Mouse (Mus musculus) adrenal gland, adult 8-10 months (tissue): ENCODE measurements at regions not wholly inside any gene's neighbourhood (a gene's known extent, or its start where the extent isn't known, plus 50 kb on each side); places are given as distances from the start of the nearest gene placed in this dataset.

Source experiments
- DNase-seq: peaks from one replicate; pipeline ENCODE4 v3.0.0; 2022

DNA sequence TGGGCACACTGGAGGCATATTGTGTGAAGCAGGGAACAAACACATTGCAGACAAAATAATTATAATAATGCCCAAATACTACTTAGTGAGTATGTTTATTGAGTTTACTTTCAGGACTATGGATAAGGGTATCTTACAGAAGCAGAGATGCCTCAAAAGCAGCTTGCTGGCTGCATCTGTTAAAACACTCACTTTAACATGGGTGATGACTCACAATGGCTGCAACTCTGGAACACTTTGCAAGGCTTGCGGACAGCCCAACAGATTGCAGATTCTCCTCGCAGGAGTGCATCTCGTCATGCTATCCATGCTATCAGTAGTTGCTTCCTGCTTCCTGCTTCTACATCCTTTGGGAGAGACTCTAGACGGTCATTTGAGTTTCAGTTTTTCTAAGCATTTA, 373.2 kb upstream of the Arpp21 start:
- DNase-seq: no peak

DNA sequence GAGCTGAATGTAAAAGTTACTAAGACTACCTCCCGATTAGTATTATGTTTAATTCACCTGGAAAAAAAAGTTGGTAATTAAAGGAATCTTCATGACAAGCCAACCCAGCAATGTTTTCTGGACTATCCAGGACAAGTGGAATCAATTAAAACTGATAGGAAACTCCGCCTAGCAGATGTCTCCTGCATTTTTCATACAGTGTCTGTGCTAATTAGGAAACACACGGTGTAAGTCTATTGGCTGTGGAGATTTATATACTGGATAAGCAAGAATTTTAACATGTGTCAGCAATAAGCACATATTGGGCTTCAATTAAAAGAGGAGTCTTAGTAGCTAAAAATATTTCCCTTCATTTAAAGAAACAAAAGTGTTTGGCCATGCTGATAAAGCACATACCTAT, 371.5 kb upstream of the Arpp21 start:
- no peak for DNase-seq

DNA sequence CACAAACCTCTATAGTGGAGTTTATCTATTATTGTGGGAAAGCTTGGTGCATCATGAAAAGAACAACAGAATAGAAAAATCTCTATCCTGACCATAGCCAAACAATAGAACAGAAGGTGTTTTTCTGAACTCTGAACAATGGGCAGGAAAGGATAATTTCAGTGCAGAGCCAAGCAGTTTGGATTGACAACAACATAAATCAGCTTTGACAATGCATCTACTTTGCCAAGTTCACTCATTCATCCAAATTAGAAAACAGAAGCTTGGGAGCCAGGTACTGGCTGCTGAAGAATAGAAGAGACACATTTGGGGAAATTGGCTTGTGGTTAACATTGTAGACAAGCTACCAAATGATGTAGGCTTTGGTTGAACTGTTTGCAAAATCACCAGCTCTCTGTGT, 360.0 kb upstream of the Arpp21 start:
- no peak for DNase-seq

DNA sequence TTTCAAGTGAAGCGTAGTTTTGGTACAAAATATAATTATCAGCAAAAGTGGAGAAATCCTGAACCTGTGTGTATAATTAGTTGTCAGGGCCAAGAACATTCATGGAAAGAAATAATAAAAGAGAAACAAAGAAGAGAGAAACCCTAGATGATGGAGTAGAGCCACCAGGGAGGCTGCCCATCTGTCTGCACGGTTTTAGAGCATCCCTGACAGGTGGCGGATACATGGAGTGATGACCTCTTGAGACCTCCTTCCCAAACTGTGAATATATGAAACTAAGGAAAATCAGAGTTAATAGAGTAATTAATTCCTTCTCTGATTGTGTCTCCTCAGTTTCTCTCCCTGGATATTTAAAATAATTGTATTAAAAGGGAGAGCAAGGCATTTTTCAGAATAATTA, 354.5 kb upstream of the Arpp21 start:
- DNase-seq: no peak

DNA sequence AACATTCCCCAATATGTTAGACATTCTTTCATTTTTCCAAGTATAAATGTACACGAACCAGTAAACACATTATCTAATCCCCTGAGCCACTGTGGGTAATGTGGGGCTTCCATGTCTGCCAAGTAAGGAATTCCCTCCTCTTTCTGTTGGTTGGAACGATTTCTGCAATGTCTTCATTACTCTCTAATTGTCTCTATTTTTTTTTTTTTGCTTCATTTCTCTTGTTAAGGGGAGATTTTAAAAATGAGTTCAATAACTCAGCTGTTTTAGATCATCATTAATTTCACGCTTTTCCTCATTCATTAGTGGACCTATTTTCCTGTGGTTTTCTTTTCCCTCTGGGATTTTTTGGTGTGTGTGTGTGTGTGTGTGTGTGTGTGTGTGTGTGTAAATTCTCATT, 337.6 kb upstream of the Arpp21 start:
- no peak for DNase-seq

DNA sequence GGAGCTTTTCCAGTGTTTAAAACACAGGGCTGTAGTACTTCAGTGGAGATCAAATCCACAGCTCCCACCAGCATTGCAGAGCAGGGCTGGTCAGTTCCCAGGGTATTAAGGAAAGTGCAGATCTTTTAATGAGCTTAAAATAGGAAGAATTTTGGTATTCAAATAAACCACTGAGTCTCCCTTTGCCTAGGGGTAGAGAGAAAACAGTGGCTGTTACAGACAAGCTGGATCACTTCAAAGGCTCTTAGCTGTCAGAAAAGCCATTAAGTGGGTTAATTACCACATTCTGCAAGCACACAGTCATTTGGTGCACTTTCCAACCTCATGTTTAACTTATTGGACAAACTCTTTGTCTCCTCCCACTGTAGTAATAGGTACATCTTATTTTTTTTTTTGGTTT, 325.6 kb upstream of the Arpp21 start:
- no peak for DNase-seq

DNA sequence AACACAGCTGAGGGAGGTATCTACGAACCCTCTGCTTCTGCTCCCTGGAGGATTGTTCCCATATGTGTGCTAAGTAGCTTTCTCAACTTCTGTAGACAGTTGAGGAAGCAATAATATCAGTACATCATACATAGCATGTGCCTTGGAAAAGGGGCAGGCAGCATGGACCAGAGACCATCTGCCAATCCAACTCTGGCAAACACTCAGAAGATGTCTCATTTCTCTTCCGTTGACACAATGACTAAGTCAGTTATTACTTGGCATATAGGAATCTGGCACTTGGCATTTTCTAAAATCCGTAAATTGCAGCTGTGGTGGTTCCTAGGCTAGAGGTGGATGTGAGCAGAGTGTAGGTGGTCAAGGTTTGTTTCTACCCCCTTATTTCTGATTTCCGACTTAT, 324.5 kb upstream of the Arpp21 start:
- no peak for DNase-seq

DNA sequence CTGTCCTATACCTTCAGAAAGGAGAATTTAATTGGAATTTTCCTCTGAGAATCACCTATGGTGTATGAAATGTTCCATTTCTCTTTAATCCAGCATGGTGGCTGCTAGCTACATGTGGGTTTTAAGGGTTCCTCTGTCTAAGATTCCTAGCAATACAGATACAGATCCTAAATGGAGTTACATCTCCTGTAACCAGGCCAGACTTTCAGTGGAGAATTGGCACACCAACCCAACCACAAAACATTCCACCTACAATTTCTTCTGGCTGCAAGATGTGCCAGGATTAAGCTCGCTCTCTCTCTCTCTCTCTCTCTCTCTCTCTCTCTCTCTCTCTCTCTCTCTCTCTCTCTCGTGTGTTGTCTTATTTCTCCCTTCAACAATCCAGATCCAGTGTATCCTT, 302.2 kb upstream of the Arpp21 start:
- DNase-seq: no peak

DNA sequence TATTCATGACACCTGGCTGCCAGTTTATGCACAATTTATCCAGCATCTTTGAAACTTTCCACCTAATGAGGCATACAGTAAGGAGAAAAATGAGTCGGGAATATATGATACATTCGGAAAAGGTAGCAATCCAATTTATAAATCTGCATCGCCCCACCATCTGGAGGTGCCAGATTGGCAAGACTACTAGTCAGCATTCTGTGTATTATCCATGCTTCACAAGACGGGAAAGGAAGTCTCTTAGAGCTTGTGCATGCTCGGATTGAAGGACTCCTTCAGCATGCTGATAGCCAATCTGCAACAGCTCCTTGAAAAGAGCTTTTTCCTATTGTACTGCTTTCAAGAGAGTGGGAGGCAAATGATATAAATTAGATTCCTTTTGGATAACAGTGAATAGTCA, 289.6 kb upstream of the Arpp21 start:
- DNase-seq: no peak

DNA sequence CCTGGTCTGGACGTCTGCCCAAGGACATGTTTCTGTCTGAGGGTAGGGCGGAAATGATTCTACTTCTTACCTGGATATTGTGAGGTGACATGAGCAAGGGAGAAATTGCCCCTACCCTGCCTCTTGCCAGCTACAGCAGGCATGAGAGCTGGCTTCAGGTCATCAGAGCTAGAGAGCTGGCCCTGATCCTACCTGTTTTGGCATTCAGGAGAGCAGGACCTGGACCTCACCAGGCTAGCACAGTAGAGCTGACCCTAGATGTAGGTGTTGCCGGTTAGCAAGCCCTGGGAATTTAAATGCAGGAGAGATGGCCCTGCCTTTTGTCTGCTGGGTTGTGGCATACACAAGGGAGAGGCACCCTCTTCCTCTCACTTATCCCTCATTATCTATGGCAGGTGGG, 287.5 kb upstream of the Arpp21 start:
- DNase-seq: no peak

DNA sequence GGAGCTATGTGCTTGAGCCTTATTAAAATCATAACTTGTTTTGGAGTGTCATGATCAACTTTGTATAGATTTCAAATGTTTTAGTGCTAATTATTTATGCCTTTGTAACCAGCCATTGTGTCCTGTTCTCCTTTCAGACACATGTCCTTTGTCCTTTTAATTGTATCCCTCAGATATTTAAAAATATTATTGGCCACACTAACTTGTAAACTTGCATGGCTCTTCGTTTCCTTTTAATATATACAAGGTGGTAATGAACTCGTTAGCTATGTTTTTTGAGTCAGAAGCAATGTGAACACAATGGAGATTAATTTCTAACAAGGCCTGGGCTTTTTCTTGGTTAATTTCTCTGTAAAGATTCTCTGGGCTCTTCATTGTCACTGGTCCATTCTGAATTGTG, 275.0 kb upstream of the Arpp21 start:
- DNase-seq: no peak

DNA sequence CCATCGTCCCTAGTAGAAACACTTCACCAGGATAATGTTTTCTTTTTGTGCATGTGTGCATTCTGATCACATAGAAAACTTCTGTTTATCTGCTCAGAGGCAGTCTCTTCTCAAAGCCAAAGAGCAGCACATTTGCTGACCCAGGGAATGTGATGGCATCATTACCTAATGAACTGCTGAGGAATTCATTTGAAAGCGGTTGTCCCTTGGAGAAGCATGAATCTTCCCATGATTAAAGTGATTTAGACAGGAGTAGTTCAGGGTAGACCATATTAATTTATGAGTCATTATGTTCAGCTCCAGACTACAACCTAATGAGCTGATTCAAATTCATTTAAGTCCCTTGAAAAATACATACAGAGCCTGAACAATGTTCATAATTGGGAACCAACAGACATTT, 271.1 kb upstream of the Arpp21 start:
- no peak for DNase-seq

DNA sequence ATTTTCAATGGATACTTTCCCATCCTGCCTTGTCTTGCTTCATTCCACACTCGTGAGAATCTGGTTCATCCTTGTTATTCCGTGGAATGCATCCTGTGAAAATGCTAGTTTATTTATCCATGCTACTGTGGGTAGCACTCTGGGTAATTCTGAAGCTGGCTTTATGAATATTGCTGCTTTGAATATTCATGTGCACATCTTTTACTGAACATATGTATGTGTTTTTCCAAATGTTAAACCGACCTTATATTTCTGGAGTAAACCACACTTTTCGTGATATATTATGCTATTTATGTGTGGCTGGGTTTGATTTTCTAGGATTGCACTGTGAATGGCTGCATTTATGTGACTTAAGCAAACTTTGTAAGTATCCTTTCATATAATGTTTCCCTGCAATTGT, 262.9 kb upstream of the Arpp21 start:
- DNase-seq: no peak

DNA sequence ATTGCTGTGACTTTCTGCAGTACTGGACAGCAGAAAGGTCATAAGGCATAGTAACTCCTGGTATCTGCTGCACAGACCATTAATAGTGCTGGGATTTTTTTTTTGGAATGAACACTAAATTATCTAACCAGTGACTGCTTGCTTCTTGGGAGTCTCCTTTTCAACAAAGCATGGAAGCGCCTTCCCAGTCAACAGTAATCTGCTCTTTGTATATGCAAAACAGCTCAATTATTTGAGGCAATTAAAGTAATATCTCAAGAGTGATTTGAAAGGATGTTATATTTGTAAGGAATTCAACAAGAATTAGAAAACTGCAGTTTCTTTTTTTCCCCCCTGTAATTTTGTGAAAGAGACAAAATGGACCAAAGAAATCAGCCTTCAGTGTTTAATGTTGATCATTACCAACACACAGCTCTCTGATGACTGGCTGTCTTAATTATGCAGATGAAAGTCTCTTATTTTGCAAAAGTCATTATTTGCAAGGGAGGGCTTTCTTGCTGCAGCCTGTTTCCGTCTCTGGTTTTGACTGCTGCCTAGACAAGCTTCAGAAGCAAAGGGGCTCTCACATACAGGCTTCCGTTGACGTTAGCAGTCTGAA, 260.3 kb upstream of the Arpp21 start:
- no peak for DNase-seq

DNA sequence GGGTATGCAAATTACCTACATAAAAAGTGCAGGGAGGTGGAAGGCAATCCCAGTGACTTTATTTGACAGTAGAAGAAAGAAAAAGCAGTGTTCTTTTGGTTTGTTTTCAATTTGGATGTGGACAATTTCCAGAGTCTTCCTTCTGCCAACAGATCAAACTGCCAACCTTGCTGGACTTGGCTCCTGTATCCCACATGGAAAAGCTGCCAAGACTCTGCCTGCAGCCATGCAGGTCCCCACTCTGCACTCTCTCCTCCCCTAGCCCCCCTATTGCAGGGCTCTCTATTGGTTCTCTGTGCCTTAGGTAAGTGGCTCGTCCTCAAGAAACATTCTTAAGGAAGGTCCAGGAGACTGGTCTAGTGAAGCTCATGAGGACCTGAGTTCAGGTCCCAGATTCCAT, 255.2 kb upstream of the Arpp21 start:
- no peak for DNase-seq

DNA sequence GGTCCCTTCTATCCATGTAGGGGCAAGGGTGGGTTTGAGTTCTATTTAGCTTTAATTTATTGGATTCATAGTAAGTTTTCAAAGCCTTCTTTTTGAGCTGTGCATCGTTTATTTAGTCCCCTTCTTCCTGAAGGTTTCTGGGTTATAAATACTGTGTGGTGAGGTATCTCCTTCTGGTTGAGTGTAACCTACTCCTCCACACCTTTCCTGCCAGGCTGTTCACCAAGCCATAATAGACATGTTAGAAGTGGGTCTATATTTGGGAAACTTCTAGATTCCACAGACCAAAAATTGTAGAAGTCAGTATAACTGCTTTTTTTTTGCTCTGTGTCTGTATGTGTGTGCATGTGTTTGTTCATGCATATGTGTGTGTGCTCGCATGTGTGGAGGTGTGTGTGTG, 240.9 kb upstream of the Arpp21 start:
- DNase-seq: no peak

DNA sequence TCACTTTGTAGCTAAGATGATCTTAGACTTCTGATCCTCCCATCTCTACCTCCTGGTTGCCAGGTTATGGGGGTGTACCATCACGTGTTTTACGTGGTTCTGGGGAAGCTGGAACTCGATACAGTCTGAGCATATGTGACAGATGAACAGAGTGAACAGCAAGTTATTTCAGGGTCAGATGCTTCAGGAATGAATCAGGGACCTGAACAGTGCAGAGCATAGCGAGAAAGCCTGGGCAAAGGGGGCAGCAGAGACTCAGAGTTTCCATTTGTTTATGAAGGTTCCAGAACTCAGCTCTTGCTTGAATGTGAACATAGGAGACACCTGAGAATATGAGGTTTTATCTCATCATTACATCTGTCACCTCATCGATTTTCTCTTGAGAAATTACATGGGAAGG, 221.9 kb upstream of the Arpp21 start:
- no peak for DNase-seq

DNA sequence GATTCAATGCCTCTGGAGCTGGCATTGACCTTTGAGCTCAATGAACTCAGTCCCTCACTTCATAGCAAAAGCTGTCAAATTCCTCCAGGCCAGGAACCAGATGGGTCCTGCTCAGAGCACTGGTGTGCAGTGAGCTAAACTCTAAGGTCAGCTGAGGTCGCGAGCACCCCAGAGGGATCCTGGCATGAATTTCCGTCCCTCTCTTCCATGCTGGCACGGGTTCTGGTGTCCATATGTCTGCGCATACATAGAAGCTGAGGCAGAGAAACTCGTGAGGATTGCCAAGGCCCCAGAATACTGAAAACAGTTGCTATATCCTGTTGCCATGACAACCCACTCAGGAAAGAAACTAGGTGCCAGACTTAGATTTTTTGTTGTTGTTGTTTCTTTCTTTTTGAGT, 219.0 kb upstream of the Arpp21 start:
- DNase-seq: no peak

DNA sequence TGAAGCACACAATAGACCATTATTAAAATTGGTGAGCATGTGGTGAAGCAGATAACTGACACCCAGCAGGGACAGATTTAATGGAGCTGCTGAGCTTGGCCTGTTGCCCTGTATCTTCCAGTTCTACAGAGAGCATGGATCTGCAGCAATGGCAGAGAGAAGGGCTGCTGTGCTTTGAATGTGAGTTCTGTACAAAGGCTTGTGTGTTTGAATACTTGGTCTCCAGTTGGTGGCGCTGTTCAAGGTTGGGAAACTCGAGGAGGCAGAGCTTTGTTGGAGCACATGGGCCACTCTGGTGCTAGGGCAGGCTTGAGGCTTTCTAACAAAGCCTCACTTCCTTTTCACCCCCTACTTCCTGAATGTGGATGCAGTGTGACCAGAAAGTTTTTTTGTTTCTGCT, 211.8 kb upstream of the Arpp21 start:
- DNase-seq: no peak

DNA sequence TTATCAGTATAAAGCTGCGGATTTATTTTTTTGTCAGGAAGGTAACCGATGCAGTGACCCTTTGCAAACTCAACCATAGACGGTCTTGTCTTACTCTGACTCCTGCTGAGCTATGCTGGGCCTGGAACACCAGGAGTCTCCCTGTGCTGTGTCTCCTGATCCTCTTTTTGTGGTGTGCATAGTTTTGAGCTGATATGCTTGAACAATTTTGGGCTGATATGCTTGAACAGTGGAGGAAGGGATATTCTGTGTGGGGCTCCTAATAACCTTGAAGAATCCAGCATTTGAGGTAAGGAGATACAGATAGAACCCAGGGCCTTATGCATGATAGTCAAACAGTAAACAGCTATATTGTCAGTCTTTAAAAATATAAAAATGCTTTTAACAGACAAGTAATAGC, 211.2 kb upstream of the Arpp21 start:
- DNase-seq: no peak

DNA sequence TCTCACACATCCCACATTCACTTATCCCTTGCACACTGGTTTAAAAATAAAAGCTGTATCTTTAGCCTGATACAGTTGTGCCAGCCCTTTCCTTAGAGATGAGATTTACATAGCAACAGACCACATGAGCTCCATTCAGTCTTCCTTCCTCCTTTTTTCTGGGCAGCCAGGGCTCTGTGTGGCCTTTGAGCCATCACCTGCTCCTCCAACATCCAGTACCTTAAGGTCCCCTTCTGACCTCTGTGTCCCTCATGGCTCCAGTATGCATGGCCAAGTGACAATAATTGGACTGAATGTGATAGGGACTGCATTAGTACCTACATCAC, 210.3 kb upstream of the Arpp21 start:
- no peak for DNase-seq

DNA sequence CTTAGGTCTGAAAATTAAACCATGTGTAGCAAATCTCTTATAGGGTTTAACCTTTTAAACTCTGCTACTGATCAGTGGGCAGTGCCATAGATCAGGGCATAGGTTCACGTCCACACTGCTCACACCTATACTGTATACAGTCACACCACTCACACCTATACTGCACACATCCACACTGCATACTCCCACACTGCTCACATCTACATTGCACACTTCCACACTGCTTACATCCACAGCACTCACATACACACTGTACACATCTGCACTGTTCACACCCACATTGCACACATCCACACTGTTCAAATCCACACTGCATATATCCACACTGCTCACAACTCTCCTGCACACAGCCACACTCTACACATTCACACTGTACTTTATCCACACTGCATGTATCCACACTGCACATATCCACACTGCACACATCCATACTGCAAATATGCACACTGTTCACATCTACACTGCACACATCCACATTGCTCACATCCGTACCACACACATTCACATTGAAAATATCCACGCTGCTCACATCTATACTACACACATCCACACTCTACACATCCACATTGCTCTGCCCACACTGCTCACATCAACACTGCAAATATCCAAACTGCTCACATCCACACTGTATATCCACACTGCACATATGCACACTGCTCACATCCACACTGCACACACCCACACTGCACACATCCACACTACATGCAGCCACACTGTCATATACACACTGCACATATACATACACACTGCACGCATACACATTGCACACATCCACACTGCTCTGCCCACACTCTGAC, 209.7 kb upstream of the Arpp21 start:
- DNase-seq: no peak

DNA sequence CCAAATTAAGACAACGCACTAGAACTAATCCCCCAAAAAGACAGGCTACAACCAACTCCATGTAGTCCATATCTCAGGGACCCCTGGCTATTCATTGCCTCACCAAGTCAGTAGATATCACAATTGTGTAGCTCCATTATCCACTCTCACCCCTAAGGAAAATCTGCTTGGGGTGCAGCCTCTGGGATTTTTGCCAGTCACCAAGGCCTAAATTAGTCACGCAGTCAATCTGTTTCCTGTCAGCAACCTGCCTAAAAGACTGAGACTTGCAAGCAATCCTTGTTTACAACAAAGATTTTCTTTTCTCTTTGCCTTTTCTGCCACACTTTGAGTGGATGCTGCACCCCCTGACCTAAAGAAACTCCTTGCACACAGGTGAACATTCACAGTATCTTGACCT, 208.5 kb upstream of the Arpp21 start:
- no peak for DNase-seq

DNA sequence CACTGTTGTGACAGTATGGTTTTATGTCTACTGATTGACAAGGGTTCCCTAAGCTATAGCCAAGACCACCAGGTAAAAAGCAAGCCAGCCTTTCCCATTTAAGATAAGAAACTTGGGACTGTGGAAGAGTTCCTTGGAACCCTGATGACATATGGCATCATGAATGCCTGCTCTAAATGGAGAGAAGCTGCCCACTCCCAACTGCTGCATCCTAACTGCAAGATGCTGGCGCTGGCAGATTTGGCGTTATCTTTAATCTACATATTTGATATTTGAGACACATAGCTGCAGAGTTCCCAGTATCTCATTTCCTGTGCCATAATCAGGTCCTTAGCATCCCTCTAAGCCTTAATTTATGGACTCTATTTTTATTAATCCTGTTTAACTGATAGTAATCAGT, 200.4 kb upstream of the Arpp21 start:
- no peak for DNase-seq

DNA sequence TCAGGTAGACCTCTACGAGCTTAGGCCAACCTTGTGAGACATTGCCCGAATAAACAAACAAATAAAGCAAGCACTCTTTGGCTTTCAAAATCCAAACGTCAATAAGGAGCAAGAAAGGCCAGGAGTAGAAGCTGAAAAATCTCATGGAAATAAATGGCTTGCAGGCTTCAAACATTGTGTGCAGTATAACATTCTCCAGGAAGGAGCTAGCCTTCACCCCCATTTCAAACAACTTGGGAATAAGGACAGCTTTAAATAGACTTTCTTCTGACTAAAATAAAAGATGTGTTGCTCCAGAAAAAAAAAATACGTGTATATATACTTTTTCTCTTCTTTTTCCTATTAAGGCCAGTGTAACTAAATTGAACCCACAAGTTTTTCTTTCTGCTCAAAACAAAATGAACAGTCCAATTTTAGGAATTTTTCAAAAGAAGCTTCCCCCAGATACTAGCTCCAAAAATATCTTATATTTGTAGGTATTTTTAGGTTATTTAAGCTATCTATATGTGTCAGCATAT, 196.2 kb upstream of the Arpp21 start:
- no peak for DNase-seq
